Mouse (Mus musculus) c-Kit-negative CD71-positive TER-119-positive erythroid progenitor cells, embryonic 14.5 days (primary cell): ENCODE measurements at regions not wholly inside any gene's neighbourhood (a gene's known extent, or its start where the extent isn't known, plus 50 kb on each side); places are given as distances from the start of the nearest gene placed in this dataset.

ENCODE experiments used
- DNase-seq: peaks from one replicate; pipeline ENCODE4 v3.0.0-alpha.2; 2013; ENCODE audit warnings: low read depth, low spot score

DNA sequence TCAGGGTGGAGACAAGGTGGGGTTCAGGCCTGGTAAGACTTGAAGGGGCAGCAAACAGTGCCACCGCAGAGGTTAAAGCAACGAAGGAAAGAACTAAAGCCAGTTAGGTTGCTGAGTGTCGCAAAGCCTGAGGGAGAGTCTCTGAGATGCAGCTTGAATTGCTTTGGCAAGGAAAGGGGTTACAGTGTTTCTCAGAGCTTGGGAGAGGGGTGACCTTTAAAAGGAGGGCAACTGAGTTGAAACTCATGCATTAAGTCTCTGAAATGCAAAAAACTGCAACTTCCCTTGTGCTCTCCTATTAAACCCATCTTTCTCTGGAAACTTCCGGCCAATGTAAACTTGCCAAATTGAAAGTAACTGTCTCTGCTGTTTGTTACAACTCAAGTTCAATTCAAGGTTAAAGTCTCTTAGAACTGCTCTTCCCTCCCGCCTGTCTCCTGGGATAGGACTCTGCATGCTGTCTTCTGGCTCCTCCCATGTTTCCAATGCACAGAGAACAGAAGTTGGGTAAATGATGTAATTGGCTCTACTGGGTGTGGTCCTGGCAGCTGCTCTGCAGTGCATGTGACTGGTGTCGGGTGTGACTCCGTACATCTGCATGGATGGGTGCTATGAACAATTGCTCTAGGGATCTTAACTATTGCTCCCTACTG, 181.4 kb upstream of the Gas1 start:
- no peak for DNase-seq

- no peak for DNase-seq
These were observed 187.9 kb upstream of the Gas1 start for GRCm38 (mm10) chr13:60364778-60365672.

- no peak for DNase-seq
These were observed 192.1 kb upstream of the Gas1 start for GRCm38 (mm10) chr13:60369216-60369615.

- DNase-seq: no peak
These were observed 194.5 kb upstream of the Gas1 start for GRCm38 (mm10) chr13:60371656-60372055.

- no peak for DNase-seq
These were observed 199.5 kb upstream of the Gas1 start for GRCm38 (mm10) chr13:60376705-60377104.

GRCm38 (mm10) chr13:60382855-60383254, 205.7 kb upstream of the Gas1 start:
- no peak for DNase-seq

- no peak for DNase-seq
These were observed 202.9 kb upstream of the Dapk1 start for GRCm38 (mm10) chr13:60398836-60399235.

DNA sequence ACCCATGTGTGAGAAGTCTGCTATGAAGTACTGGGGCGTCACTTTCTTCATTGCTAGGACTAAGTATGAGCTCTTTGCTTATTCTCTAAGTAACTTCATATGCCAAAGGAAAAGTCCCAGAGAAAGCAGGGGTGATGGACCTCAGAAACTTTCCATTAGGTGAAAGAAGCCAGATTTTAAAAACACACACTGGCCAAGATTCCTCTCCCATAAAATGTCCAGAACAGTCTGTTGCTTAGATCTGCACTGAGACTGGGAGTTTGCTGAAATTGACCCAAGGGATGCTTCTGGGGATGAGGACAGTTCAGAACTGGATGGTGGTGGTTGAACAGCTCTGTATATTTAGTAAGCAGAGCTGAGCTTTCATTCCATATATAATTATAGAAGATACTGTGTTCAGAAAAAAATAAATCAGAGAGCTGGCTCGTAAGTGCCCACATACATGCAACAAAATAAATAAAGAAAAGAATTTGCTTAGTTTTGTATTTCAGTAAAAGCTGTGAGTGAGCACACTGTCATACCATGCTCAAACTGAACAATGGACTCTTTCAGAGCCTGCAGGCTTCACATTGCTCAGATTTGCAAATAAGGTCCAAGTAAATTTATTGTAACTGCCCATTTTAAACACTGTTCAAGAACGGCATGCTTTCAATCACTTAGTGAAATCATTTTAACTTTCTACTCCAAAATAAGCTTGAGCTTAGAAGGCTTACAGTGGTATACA, 200.8 kb upstream of the Dapk1 start:
- DNase-seq: no peak

GRCm38 (mm10) chr13:60403471-60403870, 198.3 kb upstream of the Dapk1 start:
- DNase-seq: no peak

- DNase-seq: no peak
These were observed 194.4 kb upstream of the Dapk1 start for GRCm38 (mm10) chr13:60407344-60407743.

DNA sequence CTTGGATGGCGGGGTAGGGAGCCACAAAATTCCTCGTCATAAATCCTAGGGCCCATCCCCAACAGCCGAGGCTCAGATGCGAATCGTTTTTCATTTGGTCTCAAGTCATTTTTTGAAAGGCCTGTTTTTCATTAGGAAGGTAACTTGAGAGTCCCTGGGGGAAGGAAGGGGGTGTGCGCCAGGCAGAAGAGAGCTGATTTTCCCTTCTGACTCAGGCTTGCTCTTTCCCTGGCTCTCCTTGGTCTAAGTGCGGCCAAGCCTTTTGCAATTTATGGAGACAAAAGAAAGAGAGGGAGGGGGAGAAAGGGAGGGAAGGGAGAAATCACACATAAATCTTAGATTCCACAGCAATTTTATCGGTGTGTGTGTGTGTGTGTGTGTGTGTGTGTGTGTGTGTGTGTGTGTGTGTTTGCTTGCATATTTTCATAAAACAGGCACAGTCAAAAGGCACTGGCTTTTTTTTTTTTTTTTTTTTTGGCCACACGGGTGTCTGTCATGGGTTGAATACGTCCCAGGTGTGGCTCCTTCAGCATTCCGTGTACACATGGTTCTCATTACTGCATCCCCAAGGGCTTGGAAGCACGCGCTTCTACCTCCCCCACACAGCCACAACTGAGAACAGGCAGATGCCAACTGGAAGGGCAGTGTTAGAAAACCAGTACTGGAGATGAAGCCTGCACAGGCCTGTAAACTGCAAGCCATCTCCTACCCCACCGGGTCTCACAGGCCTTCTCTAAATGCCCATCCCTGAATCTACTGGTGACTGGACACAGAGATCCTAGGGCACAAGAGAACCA, 191.8 kb upstream of the Dapk1 start:
- no peak for DNase-seq

- no peak for DNase-seq
These were observed 185.7 kb upstream of the Dapk1 start for GRCm38 (mm10) chr13:60416024-60416423.

DNA sequence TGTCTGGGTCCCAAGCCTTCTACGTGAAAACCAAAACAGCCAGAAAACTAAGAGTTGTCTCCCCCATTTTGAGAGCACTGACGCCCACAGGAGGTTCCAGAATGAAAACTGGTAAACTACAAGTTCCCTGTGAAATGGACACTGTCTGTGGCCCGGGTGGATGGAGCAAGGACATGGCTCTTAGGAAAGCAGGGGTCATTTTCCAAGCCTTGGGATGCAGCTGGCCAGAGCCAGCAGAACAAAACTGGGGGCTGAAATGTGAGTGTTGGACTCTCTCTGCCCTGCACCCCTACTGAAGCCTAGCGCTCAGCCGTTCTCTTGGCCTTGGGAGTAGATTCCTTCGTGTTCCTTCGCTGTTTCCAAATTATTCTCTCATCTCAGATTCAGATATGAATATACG, 184.7 kb upstream of the Dapk1 start:
- no peak for DNase-seq

DNA sequence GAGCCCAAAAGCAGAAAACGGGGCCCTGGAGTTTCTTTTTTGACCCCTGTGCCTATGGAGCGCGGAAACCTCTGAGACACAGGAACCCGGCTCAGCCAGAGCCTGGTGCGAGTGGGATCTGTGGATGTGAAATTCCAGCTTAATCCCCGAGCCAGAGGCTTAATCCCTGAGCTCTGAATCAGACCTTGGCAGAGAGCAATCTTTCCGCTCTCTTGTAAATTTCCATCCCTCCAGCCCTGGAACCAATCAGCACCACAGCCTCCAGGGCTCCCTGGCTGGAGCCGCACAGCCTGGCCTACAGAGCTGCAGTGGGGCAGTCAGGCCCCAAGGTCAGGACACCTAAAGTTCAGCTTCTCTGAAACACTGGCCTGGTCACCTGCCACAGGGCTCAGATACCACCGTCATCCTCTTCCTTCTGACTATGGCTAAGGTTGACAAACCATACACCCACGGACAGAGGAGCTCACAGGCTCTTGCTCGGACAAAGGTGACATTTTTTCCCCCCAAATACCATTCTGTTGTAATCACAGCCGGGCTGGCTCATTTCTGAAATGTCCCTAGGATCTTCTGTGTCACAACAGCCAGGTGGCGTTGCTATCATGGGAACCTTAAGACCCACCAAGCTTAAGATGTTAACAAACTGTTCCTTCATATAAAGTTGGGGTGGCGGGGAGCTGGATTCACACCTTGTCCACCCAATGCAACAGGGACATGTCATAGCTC, 184.2 kb upstream of the Dapk1 start:
- no peak for DNase-seq

GRCm38 (mm10) chr13:60420386-60420785, 181.4 kb upstream of the Dapk1 start:
- DNase-seq: no peak

GRCm38 (mm10) chr13:60420842-60421696, 180.7 kb upstream of the Dapk1 start:
- DNase-seq: no peak

DNA sequence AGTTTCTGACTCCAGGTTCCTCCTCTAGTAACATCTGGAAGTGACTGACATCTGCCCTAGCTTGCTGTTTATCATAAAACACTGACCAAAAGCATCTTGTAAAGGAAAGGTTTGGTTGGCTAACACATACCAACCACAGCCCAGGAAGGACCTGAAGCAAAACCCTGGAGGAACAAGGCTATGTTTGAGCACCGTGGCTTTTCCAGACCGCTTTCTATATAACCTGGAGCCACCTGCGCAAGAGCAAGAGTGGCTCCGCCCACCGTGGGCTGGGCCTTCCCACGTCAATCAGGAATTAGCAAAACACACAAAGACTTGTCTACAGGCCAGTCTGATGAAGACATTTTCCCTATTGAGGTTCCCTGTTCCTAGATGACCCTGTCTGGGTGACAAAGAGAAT, 177.5 kb upstream of the Dapk1 start:
- DNase-seq: no peak

- no peak for DNase-seq
These were observed 176.6 kb upstream of the Dapk1 start for GRCm38 (mm10) chr13:60425140-60425539.

DNA sequence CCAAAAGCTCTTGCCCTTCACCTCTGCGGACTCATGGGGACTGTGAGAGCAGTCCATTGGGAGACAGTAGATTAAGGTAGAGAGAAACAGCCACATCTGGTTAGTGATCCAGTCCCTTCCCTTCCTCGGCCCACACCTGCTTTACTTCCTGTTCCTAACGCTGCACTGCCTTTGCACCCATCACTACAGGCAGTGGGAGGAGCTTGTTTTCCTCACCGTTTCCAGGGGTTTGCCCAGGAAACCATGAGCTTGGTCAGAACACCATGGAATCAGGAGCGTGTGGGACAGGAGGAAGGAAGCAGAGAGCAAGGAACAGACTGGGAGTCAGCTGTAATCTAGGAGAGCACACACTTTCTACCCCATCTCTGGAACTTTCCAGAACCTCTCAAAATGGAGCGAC, 176.2 kb upstream of the Dapk1 start:
- no peak for DNase-seq
